Mouse (Mus musculus) mouse embryonic stem cell (cell line): Measurements from ENCODE around the gene Tnfrsf13c.

Experiments used
- in situ Hi-C, 2 experiments: fragments of 300-500 bp; cut with MboI; formaldehyde crosslinking; loops; 1 replicate in 1 of 2; 3 replicates in 1 of 2; pipeline ENCODE4 v1.14.3; 2019 to 2020; ENCODE audit warnings: low sequenced_read_pairs in 2 of 2, low pct_unique_long_range_greater_than_20kb in 1 of 2, mixed read lengths in 1 of 2; ENCODE audit not compliant: unreplicated experiment in 1 of 2

The Tnfrsf13c gene

GRCm38 (mm10) chr15:82197246-82197750, 26.9 kb downstream of the Tnfrsf13c start:
- in situ Hi-C loops: no loop called here

DNA sequence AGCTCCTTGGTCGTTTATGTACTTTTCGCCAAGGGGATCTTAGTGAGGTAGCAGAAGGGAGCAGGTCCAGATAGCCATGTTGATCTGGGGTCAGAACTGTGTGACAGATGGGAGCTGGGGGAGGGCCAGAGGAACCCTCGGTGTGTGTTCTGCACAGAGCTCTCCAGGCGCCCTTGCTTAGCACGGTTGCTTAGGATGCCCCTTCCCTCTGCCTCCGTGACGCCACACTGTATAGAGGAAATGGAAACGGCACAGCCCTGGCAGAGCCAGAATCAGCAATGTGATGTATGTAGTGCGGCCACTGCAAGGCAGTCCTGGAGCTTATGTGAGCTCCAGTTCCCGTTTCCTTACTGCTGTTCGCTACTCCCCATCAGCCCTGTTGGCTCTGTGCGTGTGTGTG, 27.9 kb downstream of the Tnfrsf13c start:
- in situ Hi-C loops: no loop called here

DNA sequence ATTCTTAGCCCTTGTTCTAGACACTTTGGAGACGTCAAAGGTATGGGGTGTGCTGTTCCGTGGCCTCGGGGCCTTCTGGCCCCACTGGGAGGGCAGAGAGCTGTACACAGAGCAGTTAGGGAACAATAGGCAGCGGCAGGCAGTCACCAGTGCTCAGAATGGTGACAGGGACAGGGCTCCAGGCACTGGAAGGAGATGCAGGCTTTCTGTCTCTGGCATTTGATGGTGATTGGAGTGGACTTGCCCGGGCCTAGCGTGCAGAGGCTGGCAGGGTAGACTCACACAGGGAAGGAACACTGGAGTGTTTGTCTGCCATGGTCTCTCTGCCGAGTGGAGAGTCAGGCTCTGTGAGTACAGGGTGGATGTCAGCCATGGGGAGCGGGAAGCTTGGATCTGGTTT, 31.6 kb downstream of the Tnfrsf13c start:
- in situ Hi-C loops: no loop called here

- in situ Hi-C loops: no loop called here
These were observed 35.5 kb downstream of the Tnfrsf13c start for GRCm38 (mm10) chr15:82188481-82189240.

- in situ Hi-C loops: no loop called here
These were observed 36.2 kb downstream of the Tnfrsf13c start for GRCm38 (mm10) chr15:82187924-82188323.

- in situ Hi-C loops: no loop called here
These were observed 36.8 kb downstream of the Tnfrsf13c start for GRCm38 (mm10) chr15:82187401-82187800.

- in situ Hi-C loops: no loop called here
These were observed 37.2 kb downstream of the Tnfrsf13c start for GRCm38 (mm10) chr15:82186931-82187330.

GRCm38 (mm10) chr15:82186131-82186530, 38.0 kb downstream of the Tnfrsf13c start:
- in situ Hi-C loops: no loop called here

DNA sequence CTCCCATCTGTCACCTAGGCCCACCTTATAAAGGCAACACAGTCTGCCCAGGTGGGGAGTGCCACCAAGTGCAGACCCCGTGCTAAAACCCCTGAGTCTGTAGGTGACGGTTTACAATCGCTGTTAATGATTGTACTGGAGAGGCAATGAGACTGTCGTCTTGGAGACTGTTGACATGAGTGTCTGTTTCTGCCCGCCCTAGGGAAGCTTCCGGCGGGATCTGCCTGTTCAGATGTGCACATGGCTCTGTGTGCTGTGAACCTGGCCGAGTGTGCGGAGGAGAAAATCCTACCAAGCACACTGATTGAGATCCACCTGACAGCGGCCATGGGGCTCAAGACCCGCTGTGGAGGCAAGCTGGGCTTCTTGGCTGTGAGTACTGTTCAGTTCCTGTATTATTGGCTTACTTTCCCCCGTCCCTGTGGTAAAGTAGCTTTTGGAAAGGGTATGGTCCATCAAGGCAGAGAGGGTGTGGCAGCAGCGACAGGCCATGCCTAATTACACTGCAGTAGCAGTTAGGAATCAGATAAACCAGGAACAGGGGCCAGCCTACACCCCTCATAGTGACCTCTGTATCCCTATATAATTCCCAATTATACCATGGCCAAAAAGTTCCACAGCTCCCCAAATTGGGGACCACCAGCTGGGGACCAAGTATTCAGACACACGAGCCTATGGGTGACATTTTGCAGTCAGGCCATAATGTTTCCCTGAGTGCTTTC, 38.9 kb downstream of the Tnfrsf13c start:
- in situ Hi-C loops: no loop called here

DNA sequence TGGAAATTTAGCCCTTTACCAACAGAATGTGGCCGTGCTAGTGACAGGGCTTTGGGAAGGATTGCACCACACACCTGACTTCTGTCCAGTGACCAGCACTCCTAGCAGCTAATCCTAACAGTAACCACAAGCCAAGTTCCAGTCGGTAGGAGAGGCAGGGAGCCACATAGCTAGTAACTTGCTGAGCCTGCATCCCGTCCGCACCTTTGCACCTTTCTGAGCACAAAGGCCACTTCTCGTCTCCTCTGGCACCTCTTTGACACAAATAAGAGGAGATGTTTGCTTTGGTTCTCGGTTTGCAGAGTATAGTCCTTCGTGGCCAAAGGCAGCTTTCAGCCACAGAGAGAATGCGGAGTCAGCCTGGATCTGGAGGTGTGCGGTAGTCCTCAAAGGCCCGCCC, 39.5 kb downstream of the Tnfrsf13c start:
- in situ Hi-C loops: no loop called here

- in situ Hi-C loops: no loop called here
These were observed 40.0 kb downstream of the Tnfrsf13c start for GRCm38 (mm10) chr15:82184183-82184582.

DNA sequence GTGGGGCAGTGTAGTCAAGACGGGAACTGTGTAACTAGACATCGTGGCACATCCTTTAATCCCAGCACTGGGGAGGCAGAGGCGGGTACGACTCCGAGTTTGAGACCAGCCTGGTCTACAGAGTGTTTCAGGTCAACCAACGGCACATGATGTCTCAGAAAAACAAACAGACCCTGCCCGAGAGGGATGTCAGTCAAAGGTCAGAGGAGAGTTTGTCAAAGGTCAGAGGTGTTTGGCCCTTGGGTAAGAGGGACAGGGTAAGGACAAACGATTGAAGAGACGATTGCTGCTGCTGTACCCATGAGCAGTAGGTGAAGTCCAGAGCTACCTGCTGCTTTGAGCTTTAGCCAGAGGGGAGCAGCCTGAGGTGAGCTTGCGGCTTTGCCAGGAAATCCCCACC, 40.6 kb downstream of the Tnfrsf13c start:
- in situ Hi-C loops: no loop called here

- in situ Hi-C loops: no loop called here
These were observed 41.9 kb downstream of the Tnfrsf13c start for GRCm38 (mm10) chr15:82182311-82182710.

GRCm38 (mm10) chr15:82181131-82181530, 43.0 kb downstream of the Tnfrsf13c start:
- in situ Hi-C loops: no loop called here

DNA sequence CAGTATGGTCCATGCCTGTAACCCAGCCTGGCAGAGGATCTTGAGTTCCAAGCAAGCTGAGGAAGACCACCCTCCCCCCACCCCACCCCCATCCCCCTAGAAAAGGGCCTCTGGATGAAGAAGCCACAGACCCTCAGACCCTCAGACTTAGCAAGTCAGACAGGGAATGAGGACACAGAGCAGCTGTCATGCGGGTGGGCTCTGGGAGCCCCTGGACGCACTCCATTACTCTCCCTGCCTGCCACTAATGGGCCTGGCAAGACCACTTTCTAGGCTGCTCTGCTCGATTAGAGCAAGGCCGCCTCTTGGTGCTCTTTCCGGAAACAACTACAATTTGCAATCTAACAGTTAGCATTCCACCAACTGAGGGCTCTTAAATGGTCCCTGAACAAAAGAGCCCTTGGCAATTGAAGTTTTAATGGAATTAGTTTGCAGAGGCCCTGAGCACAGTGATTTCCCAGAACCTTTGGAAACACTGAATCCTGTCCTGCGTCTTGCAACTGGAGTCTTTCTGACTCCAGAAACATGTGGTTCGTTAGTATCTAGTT, 46.4 kb downstream of the Tnfrsf13c start:
- in situ Hi-C loops: no loop called here

- in situ Hi-C loops: no loop called here
These were observed 49.1 kb downstream of the Tnfrsf13c start for GRCm38 (mm10) chr15:82175091-82175490.

GRCm38 (mm10) chr15:82172648-82173047, 51.5 kb downstream of the Tnfrsf13c start:
- in situ Hi-C loops: no loop called here
